Mouse (Mus musculus) left cerebral cortex, postnatal 10 days (tissue): ENCODE measurements at regions not wholly inside any gene's neighbourhood (a gene's known extent, or its start where the extent isn't known, plus 50 kb on each side); places are given as distances from the start of the nearest gene placed in this dataset.
A peak's percentile ranks its signal among the peaks of the same experiment; 100 is the strongest.

ENCODE experiments used
- DNase-seq, 2 experiments: peaks; one replicate each; pipeline ENCODE4 v3.0.0; 2021 to 2022; ENCODE audit warnings: low spot score in 2 of 2, mixed read lengths in 1 of 2; ENCODE audit errors: extremely low spot score in 1 of 2
- intact Hi-C: fragments of 180-260 bp; cut with DNase I; formaldehyde crosslinking; loops from one replicate; pipeline ENCODE4 v1.15.1; 2025

GRCm38 (mm10) chr4:107736866-107737265 lies 52.8 kb upstream of the Dmrtb1 start:
- intact Hi-C loops = no loop called here
- DNase-seq = no peak

GRCm38 (mm10) chr4:107737907-107738306 lies 53.9 kb upstream of the Dmrtb1 start:
- intact Hi-C loops = loop anchor here (1.0 to 2.0 kb wide), 2 partner anchors 65 to 107 kb away; partner anchors contain the start of gene Lrp8
- peak; percentile 80 to 87 for DNase-seq

- intact Hi-C loops = loop anchor here (1.0 to 2.0 kb wide), 2 partner anchors 64 to 107 kb away; partner anchors contain the start of gene Lrp8
Measured at GRCm38 (mm10) chr4:107738776-107739175, 54.7 kb upstream of the Dmrtb1 start.

DNA sequence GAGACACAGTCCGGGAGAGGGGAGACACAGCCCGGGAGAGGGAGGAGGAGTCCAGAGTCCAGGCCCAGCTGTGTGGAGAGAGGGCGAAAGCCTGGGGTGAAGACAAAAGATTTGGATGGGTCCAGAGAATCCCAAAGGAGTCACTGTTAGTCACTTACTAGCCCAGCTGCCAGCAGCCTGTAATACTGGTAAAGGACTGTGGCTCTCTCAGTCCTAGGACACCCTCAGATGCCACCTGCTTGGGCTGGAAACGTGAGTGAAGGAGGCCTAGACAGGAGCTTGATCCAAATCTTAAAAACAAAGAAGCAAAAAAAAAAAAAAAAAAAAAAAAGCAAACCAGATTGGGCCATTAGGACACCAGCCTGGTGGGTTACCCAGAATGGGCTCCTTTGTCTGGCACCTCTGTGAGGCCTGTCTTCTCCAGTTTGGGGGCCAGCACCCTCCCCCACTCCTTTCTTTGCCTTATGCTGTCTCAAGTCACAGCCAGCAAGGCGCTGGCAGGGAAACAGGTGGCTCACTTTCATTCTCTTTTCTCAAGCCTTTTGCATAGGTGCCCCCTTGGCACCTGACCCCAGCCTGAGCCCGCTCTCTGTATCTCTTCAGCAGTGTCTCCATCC lies 55.9 kb upstream of the Dmrtb1 start:
- DNase-seq = no peak
- intact Hi-C loops = loop anchor here (2.0 kb wide), 1 partner anchor 63 kb away; the partner anchor contains the start of gene Lrp8

More at GRCm38 (mm10) chr4:107738776-107739175, 54.7 kb upstream of the Dmrtb1 start:
- no peak for DNase-seq

GRCm38 (mm10) chr4:107743646-107744045 lies 58.4 kb upstream of the Lrp8 start:
- DNase-seq = no peak

GRCm38 (mm10) chr4:107746366-107746765 lies 55.7 kb upstream of the Lrp8 start:
- DNase-seq = no peak
- intact Hi-C loops = no loop called here

More at GRCm38 (mm10) chr4:107743646-107744045, 58.4 kb upstream of the Lrp8 start:
- intact Hi-C loops = no loop called here

GRCm38 (mm10) chr4:107746923-107747431 lies 55.1 kb upstream of the Lrp8 start:
- intact Hi-C loops = no loop called here
- DNase-seq = no peak

DNA sequence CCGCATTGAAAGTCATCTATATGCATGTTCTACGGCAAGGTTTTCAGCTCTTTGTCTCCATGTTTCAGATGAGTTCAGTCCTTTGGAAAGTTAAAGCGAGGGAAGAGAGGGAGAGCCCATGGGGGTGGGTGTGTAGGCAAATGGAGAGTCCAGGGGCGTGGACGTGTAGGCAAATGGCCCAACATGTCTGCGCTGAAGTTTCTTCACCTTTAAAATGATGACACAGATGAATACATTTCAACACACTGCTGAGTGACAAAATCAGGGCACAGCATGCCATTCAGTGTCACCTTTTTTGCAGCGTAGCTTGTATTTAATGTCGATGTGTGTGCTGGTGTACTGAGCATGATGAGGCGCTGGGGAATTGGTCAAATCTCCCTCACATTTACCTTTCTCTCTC lies 54.6 kb upstream of the Lrp8 start:
- intact Hi-C loops = no loop called here
- no peak for DNase-seq

GRCm38 (mm10) chr4:107747907-107748628 lies 54.0 kb upstream of the Lrp8 start:
- intact Hi-C loops = no loop called here
- DNase-seq = no peak

- DNase-seq = no peak
- intact Hi-C loops = no loop called here
Measured at GRCm38 (mm10) chr4:107749045-107749444, 53.0 kb upstream of the Lrp8 start.

DNA sequence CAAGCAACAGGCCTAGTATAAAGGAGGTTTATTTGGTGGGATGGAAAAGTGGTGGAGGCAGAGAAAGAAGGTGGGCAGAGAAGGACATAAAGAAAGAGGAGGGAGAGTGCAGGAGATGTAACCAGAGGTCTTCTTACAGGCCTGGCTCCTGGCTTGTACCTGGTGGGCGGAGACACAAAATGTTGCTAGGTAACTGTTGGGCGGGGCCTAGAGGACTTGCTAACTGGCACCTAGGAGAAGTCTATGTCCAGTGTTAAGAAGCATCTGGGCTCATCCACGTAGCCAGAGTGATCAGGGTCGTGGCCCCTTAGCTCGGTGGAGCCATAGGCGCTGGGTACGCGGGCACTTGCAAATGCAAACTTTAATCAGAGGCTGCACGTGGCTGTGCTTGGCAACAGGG lies 52.0 kb upstream of the Lrp8 start:
- no peak for DNase-seq
- intact Hi-C loops = no loop called here
